Mouse (Mus musculus) T-helper 2 cell (primary cell): Measurements from ENCODE around the gene Arid3c.
"Not testable (repeated sequence)": the region's sequence is repeated elsewhere in the genome, so short reads cannot be mapped to it uniquely, and the experiment has no call there.

Experiments
- in situ Hi-C: fragments of 300-600 bp; cut with MboI, MseI; formaldehyde crosslinking; loops from one replicate; pipeline ENCODE4 v1.15.1; 2025; ENCODE audit warnings: high pct_unique_total_duplicates

Arid3c gene

GRCm38 (mm10) chr4:41684131-41684930 lies 46.6 kb downstream of the Arid3c start:
- in situ Hi-C loops = not testable (repeated sequence)

GRCm38 (mm10) chr4:41683303-41683702 lies 47.6 kb downstream of the Arid3c start:
- in situ Hi-C loops = not testable (repeated sequence)

GRCm38 (mm10) chr4:41682789-41683188 lies 48.2 kb downstream of the Arid3c start:
- in situ Hi-C loops = no loop called here

- in situ Hi-C loops = no loop called here
These were observed 49.0 kb downstream of the Arid3c start for GRCm38 (mm10) chr4:41681947-41682346.

GRCm38 (mm10) chr4:41681176-41681575 lies 49.8 kb downstream of the Arid3c start:
- in situ Hi-C loops = no loop called here

- in situ Hi-C loops = no loop called here
These were observed 51.7 kb downstream of the Arid3c start for GRCm38 (mm10) chr4:41679291-41679690.

- in situ Hi-C loops = no loop called here
These were observed 52.1 kb downstream of the Arid3c start for GRCm38 (mm10) chr4:41678863-41679262.

GRCm38 (mm10) chr4:41677006-41677629 lies 53.8 kb downstream of the Arid3c start:
- in situ Hi-C loops = no loop called here

- in situ Hi-C loops = no loop called here
These were observed 54.5 kb downstream of the Arid3c start for GRCm38 (mm10) chr4:41676248-41677005.
